26 mouse cellular contexts compared by ENCODE assay signal in the genomic region with DNA sequence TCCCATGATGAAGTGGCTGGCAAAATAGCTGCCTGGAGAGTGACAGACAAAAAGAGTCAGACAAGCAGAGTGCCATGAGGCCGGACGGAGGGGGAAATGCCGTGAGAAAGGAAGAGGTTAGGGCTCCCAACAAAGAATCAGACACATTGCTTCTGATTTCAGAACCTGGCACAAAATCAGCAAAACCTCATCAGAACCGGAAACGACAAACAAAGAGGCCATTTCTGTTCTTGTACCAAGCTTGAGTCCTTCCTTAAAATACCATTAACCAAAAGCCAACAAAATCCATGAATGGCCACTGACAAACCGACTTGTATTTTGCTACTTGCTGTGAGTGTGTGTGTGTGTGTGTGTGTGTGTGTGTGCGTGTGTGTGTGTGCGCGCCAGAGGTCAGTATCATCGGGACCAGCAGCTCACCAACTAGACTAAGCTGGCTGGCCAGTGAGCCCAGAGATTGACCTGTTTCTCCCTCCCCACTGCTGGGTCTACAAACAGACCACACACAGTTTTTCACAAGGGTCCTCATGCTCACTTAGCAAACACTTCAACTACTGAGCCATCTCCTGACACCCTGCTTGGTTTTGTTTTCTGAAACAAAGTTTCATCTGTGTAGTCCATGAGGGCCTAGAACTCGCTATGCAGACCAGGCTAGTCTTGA. TPM values are rescaled to one million over a fixed set of nuclear protein-coding genes. Genes with fewer than 3 reads are reported as not detected.
DNase-seq lines count a peak whose midpoint lies in the region; ATAC-seq and TF ChIP-seq lines count a peak whose summit lies in the region.
"Had no signal": no experiment of that assay in that cellular context is flagged by ENCODE, and none has a peak within 500 bp of the region (broad histone marks: within the 10 kb centered on the region; RNA-seq: fewer than 3 reads in every experiment).

No protein-coding gene starts in this region.

- H3K79me2 ChIP-seq in CH12.LX (replicated peaks; ENCODE audit: control insufficient read depth, extremely low read depth, insufficient read depth, poor library complexity, severe bottlenecking): peaks cover 10% of the 10 kb centered on the region

- no peaks in the 10 kb centered on the region for H3K4me1 ChIP-seq in kidney, adult 2 months (ENCODE audit: control insufficient read depth, insufficient read depth, low read length)
- no peaks in the 10 kb centered on the region for H3K4me1 ChIP-seq in kidney, embryonic 14.5 days (ENCODE audit: control insufficient read depth, insufficient read depth, low read length)
- H3K4me1 ChIP-seq in lung, embryonic 15.5 days: peaks cover 11% of the 10 kb centered on the region; the same call in 1 of the 2 replicates
- peaks cover 32 to 54% of the 10 kb centered on the region in 2 experiments for H3K4me1 ChIP-seq in CH12.LX (ENCODE audit: control insufficient read depth in 1 of 2, insufficient read depth in 2 of 2)
- H3K4me1 ChIP-seq: embryonic facial prominence, embryonic 15.5 days had no signal

- no peak for TF ChIP-seq CTCF in kidney, adult 2 months (conservative IDR thresholded peaks at IDR 0.05; ENCODE audit: insufficient read depth, insufficient read length, low read depth, low read length)
- no peak for TF ChIP-seq CTCF in CH12.LX (conservative IDR thresholded peaks at IDR 0.05 in 1 of 2, IDR thresholded peaks at IDR 0.05 in 1 of 2; ENCODE audit: low read depth in 2 of 2, low read length in 2 of 2)

- 82% methylated on average over 11 of the region's 11 CpGs for WGBS in kidney, adult 2 months
- 90% methylated on average over 11 of the region's 11 CpGs for WGBS in kidney, embryonic 14.5 days
- 60% methylated on average over 11 of the region's 11 CpGs for WGBS in lung, embryonic 15.5 days

- peak; percentile 54 for DNase-seq in kidney, adult 2 months
- no peak for DNase-seq in lung, postnatal 14 days
- no peak for DNase-seq in CH12.LX (ENCODE audit: extremely low read depth)
- peak; percentile 61 for DNase-seq in induced T-regulatory cell, adult 2 months (ENCODE audit: low read depth)
- DNase-seq in layer of hippocampus, adult 8-10 months (ENCODE audit: low spot score in 2 of 2): no peak
- DNase-seq: adrenal gland, adult 8-10 months; B cell, adult 2 months; cerebellum, adult 11 months; cerebellum, adult 9-11 months; forebrain, postnatal 0 days; gastrocnemius, postnatal 10 days; heart, adult 11 months; heart, postnatal 4 days; kidney, adult 18-20 months; layer of hippocampus, adult 9-11 months; liver; thymus, postnatal 4 days had no signal

- in situ Hi-C loops in CH12.LX (cut with MboI; ENCODE audit: low pct_ligation_motif_present, low pct_unique_long_range_greater_than_20kb, low sequenced_read_pairs): no loop called here

- ATAC-seq in kidney, embryonic 14.5 days (ENCODE audit: low FRiP score, low TSS enrichment): no peak
- no peak for ATAC-seq in lung, embryonic 15.5 days (ENCODE audit: borderline replicate concordance, extremely low read depth, low FRiP score, low TSS enrichment)
- ATAC-seq: forebrain, postnatal 0 days; midbrain, embryonic 13.5 days had no signal

- TF ChIP-seq EP300 in CH12.LX (IDR thresholded peaks at IDR 0.05; ENCODE audit: low read length): no peak

- TF ChIP-seq RAD21 in CH12.LX (IDR thresholded peaks at IDR 0.05; ENCODE audit: low read depth, low read length): no peak

- no peaks in the 10 kb centered on the region for H3K27me3 ChIP-seq in kidney, adult 2 months (replicated peaks; ENCODE audit: control insufficient read depth, insufficient read depth, low read length)
- no peaks in the 10 kb centered on the region for H3K27me3 ChIP-seq in kidney, embryonic 14.5 days (ENCODE audit: control insufficient read depth, insufficient read depth, low read length)
- no peaks in the 10 kb centered on the region for H3K27me3 ChIP-seq in lung, embryonic 15.5 days
- H3K27me3 ChIP-seq in CH12.LX (replicated peaks): no peaks in the 10 kb centered on the region
- H3K27me3 ChIP-seq: embryonic facial prominence, embryonic 15.5 days; forebrain, embryonic 12.5 days; heart, embryonic 12.5 days; hindbrain, embryonic 15.5 days; liver, embryonic 15.5 days; midbrain, embryonic 13.5 days had no signal

- H3K4me3 ChIP-seq in kidney, adult 2 months (ENCODE audit: insufficient read depth, low read depth, low read length): 0 out of 2 replicates have a peak overlapping the region, but pooled peaks have one; percentile 1
- no peak overlapping the region for H3K4me3 ChIP-seq in kidney, embryonic 14.5 days (ENCODE audit: low read length)
- H3K4me3 ChIP-seq in lung, embryonic 15.5 days: no peak overlapping the region
- no peak overlapping the region for H3K4me3 ChIP-seq in CH12.LX (replicated peaks in 1 of 3; ENCODE audit: low read depth in 2 of 3, low read length in 2 of 3, poor library complexity in 1 of 3)
- H3K4me3 ChIP-seq: embryonic facial prominence, embryonic 15.5 days; forebrain, embryonic 12.5 days; heart, embryonic 12.5 days; hindbrain, embryonic 15.5 days; liver, embryonic 15.5 days; midbrain, embryonic 13.5 days had no signal

- H3K27ac ChIP-seq in kidney, adult 2 months (ENCODE audit: insufficient read depth, low read depth, low read length): peak overlapping the region; percentile 33
- H3K27ac ChIP-seq in kidney, embryonic 14.5 days (ENCODE audit: low read depth, low read length): no peak overlapping the region
- peak overlapping the region; percentile 22; the same call in 1 of the 2 replicates for H3K27ac ChIP-seq in lung, embryonic 15.5 days
- H3K27ac ChIP-seq in CH12.LX (ENCODE audit: insufficient read depth, low read depth): peak overlapping the region; percentile 100
- H3K27ac ChIP-seq: embryonic facial prominence, embryonic 15.5 days; forebrain, embryonic 12.5 days; hindbrain, embryonic 15.5 days; liver, embryonic 15.5 days; midbrain, embryonic 13.5 days had no signal

- H3K9ac ChIP-seq in kidney, embryonic 14.5 days (ENCODE audit: low read depth, low read length): no peak overlapping the region
- H3K9ac ChIP-seq in lung, embryonic 15.5 days: no peak overlapping the region
- H3K9ac ChIP-seq in CH12.LX (ENCODE audit: insufficient read depth, low read depth): no peak overlapping the region
- H3K9ac ChIP-seq: embryonic facial prominence, embryonic 15.5 days; forebrain, embryonic 12.5 days; forebrain, postnatal 0 days; heart, embryonic 12.5 days; hindbrain, embryonic 15.5 days; liver, embryonic 15.5 days; midbrain, embryonic 13.5 days had no signal

- TF ChIP-seq POLR2A in kidney, adult 2 months (IDR thresholded peaks at IDR 0.05; ENCODE audit: low read depth, low read length): no peak
- no peak; the same call in 1 of the 2 replicates for TF ChIP-seq POLR2A in CH12.LX (IDR thresholded peaks at IDR 0.05; ENCODE audit: low read depth, low read length)

- no peak overlapping the region for H3K4me2 ChIP-seq in kidney, embryonic 14.5 days (replicated peaks; ENCODE audit: low read depth, low read length)
- no peak overlapping the region for H3K4me2 ChIP-seq in lung, embryonic 15.5 days
- H3K4me2 ChIP-seq in CH12.LX (ENCODE audit: insufficient read depth, low read depth, poor library complexity, severe bottlenecking): no peak overlapping the region
- H3K4me2 ChIP-seq: embryonic facial prominence, embryonic 15.5 days; forebrain, embryonic 12.5 days; heart, embryonic 12.5 days; hindbrain, embryonic 15.5 days; liver, embryonic 15.5 days; midbrain, embryonic 13.5 days had no signal

- dilution Hi-C loops in CH12.LX (cut with MboI; ENCODE audit: extremely low pct_ligation_motif_present, extremely low pct_unique_long_range_greater_than_20kb, low sequenced_read_pairs): no loop called here

- H3K9me3 ChIP-seq in kidney, embryonic 14.5 days (ENCODE audit: control insufficient read depth, low read length): no peaks in the 10 kb centered on the region
- no peaks in the 10 kb centered on the region for H3K9me3 ChIP-seq in lung, embryonic 15.5 days
- peaks cover 4% of the 10 kb centered on the region for H3K9me3 ChIP-seq in CH12.LX (replicated peaks; ENCODE audit: low read length)
- H3K9me3 ChIP-seq: embryonic facial prominence, embryonic 15.5 days; forebrain, embryonic 12.5 days; G1E; heart, embryonic 12.5 days; hindbrain, embryonic 15.5 days; liver, embryonic 15.5 days; midbrain, embryonic 13.5 days had no signal

- no peaks in the 10 kb centered on the region for H3K36me3 ChIP-seq in kidney, adult 2 months (ENCODE audit: control insufficient read depth, insufficient read depth, low read length)
- peaks cover 3% of the 10 kb centered on the region; the same call in 1 of the 2 replicates for H3K36me3 ChIP-seq in kidney, embryonic 14.5 days (ENCODE audit: control insufficient read depth, insufficient read depth, low read length)
- no peaks in the 10 kb centered on the region for H3K36me3 ChIP-seq in lung, embryonic 15.5 days
- H3K36me3 ChIP-seq in CH12.LX (replicated peaks in 1 of 2; ENCODE audit: control insufficient read depth in 1 of 2, insufficient read depth in 1 of 2, low read length in 1 of 2): peaks cover 21 to 27% of the 10 kb centered on the region in 2 experiments

TF ChIP-seq in CH12.LX, 34 proteins besides CTCF, POLR2A, EP300 and RAD21:
- no peak for TF ChIP-seq MAX (IDR thresholded peaks at IDR 0.05; ENCODE audit: low read length)
- TF ChIP-seq MEF2A (IDR thresholded peaks at IDR 0.05; ENCODE audit: borderline replicate concordance, low read depth, low read length): no peak
- TF ChIP-seq USF1 (IDR thresholded peaks at IDR 0.05; ENCODE audit: low read depth, low read length): no peak
- no peak for TF ChIP-seq CHD2 (IDR thresholded peaks at IDR 0.05; ENCODE audit: low read length)
- TF ChIP-seq SIN3A (IDR thresholded peaks at IDR 0.05; ENCODE audit: low read length): no peak
TF ChIP-seq in CH12.LX: peak in this region for 0.

RNA-seq across cellular contexts. Expression of a gene that starts 16.4 kb away (rescaled TPM):
- 2.5 and 2.9 TPM in 2 replicates for polyA plus RNA-seq in kidney, adult 2 months (2012; rRNA removed)
- polyA plus RNA-seq in kidney, embryonic 14.5 days (2014; fragmentation: Nextera tagmentation; extraction: Ambion mirVana): 9.1 and 14.1 TPM in 2 replicates
- 11.1 and 11.4 TPM in 2 replicates for polyA plus RNA-seq in lung, embryonic 15.5 days (2015; fragmentation: Nextera tagmentation; extraction: Ambion mirVana)
- total RNA-seq in CH12.LX (2012; rRNA removed) (17.2 and 39.3 TPM in 2 replicates), CH12.LX (2014; rRNA removed) (7.2 and 8.7 TPM in 2 replicates)
- 8.7 and 10.9 TPM in 2 replicates for polyA plus RNA-seq in CH12.LX (2012; ENCODE audit: insufficient read length, low read depth)
- 100 to 1,000 TPM; 220 to 248 (median 241) TPM for total RNA-seq in layer of hippocampus, adult 8-10 months (2022)

RNA-seq across cellular contexts. Expression of a gene that starts 37.5 kb away (rescaled TPM):
- polyA plus RNA-seq in kidney, adult 2 months (2012; rRNA removed): 195 and 211 TPM in 2 replicates
- polyA plus RNA-seq in kidney, embryonic 14.5 days (2014; fragmentation: Nextera tagmentation; extraction: Ambion mirVana): 79.7 and 80.8 TPM in 2 replicates
- polyA plus RNA-seq in lung, embryonic 15.5 days (2015; fragmentation: Nextera tagmentation; extraction: Ambion mirVana): 37.2 and 41.7 TPM in 2 replicates
- total RNA-seq in CH12.LX (2012; rRNA removed) (321 and 436 TPM in 2 replicates), CH12.LX (2014; rRNA removed) (291 and 336 TPM in 2 replicates)
- polyA plus RNA-seq in CH12.LX (2012; ENCODE audit: insufficient read length, low read depth): 222 and 228 TPM in 2 replicates
- total RNA-seq in layer of hippocampus, adult 8-10 months (2022): 10 to 100 TPM; 28.6 to 30.4 (median 29.5) TPM

Comparison
In these comparisons a context has a peak if more than half of its experiments do, and no peak if none do; other contexts are left out.
1. DNase-seq: peak in kidney, adult 2 months (single experiment) and induced T-regulatory cell, adult 2 months (single experiment); none in lung, postnatal 14 days (single experiment), CH12.LX (single experiment) and layer of hippocampus, adult 8-10 months (0 of 2).